Mouse (Mus musculus) MEL (cell line): ENCODE data around the gene Sec13. TPM values are rescaled to one million over a fixed set of nuclear protein-coding genes. Genes with fewer than 3 reads are reported as not detected.
A peak's percentile ranks its signal among the peaks of the same experiment; 100 is the strongest.

ENCODE experiments used
- DNase-seq: peaks from one replicate; pipeline ENCODE4 v3.0.0; 2011; ENCODE audit warnings: low read depth, low spot score
- H3K27ac ChIP-seq: 2 replicates; pipeline ENCODE4 v1.5.1; 2012; ENCODE audit warnings: low read depth, mild to moderate bottlenecking, control low read depth, low read length, moderate library complexity; ENCODE audit not compliant: control insufficient read depth
- H3K27me3 ChIP-seq, 2 experiments: fragments of 150-350 bp in 1 of 2; sonication (generic) in 1 of 2; 2 replicates each; pipeline ENCODE4 v1.6.1; 2012; ENCODE audit warnings: low read length in 2 of 2, mild to moderate bottlenecking in 2 of 2, improper control_type of control experiment in 1 of 2, moderate library complexity in 1 of 2; ENCODE audit not compliant: insufficient read depth in 2 of 2, control insufficient read depth in 1 of 2
- H3K36me3 ChIP-seq, 2 experiments: 2 replicates each; pipeline ENCODE4 v1.6.1; 2012 to 2014; ENCODE audit warnings: low read length in 2 of 2, improper control_type of control experiment in 1 of 2, inconsistent platforms in 1 of 2, mild to moderate bottlenecking in 1 of 2; ENCODE audit not compliant: insufficient read depth in 2 of 2, control insufficient read depth in 1 of 2
- H3K4me1 ChIP-seq, 2 experiments: fragments of 150-350 bp in 1 of 2; sonication (generic) in 1 of 2; 2 replicates each; pipeline ENCODE4 v1.6.1; 2012; ENCODE audit warnings: low read length in 2 of 2, improper control_type of control experiment in 1 of 2, mild to moderate bottlenecking in 1 of 2; ENCODE audit not compliant: insufficient read depth in 2 of 2, control insufficient read depth in 1 of 2
- H3K4me3 ChIP-seq, 2 experiments: fragments of 150-350 bp in 1 of 2; sonication (generic) in 1 of 2; 2 replicates each; pipeline ENCODE4 v1.5.1; 2012; ENCODE audit warnings: low read depth in 2 of 2, low read length in 2 of 2, mild to moderate bottlenecking in 2 of 2, moderate library complexity in 2 of 2, control low read depth in 1 of 2, improper control_type of control experiment in 1 of 2; ENCODE audit not compliant: control insufficient read depth in 1 of 2, insufficient read depth in 1 of 2
- H3K79me2 ChIP-seq: 2 replicates; pipeline ENCODE4 v1.6.1; 2012; ENCODE audit warnings: mild to moderate bottlenecking, low read length, moderate library complexity; ENCODE audit not compliant: control insufficient read depth, poor library complexity, insufficient read depth
- H3K9ac ChIP-seq: 2 replicates; pipeline ENCODE4 v1.6.1; 2012; ENCODE audit warnings: low read depth, mild to moderate bottlenecking, control low read depth, low read length, moderate library complexity; ENCODE audit not compliant: control insufficient read depth, poor library complexity, severe bottlenecking
- H3K9me3 ChIP-seq: fragments of 150-350 bp; sonication (generic); replicated peaks from 2 replicates; pipeline ENCODE4 v1.6.1; 2012; ENCODE audit warnings: mild to moderate bottlenecking, low read length, improper control_type of control experiment, moderate library complexity; ENCODE audit not compliant: insufficient read depth
- BHLHE40 ChIP-seq: IDR thresholded peaks from 2 replicates; pipeline ENCODE4 v1.6.1; 2012; ENCODE audit warnings: low read depth, mild to moderate bottlenecking, inconsistent platforms, low read length, improper control_type of control experiment, borderline replicate concordance
- CHD1 ChIP-seq: IDR thresholded peaks from 2 replicates; pipeline ENCODE4 v1.6.1; 2012; ENCODE audit warnings: low read depth, mild to moderate bottlenecking, inconsistent platforms, low read length, improper control_type of control experiment
- CHD2 ChIP-seq: IDR thresholded peaks from 2 replicates; pipeline ENCODE4 v1.6.1; 2011; ENCODE audit warnings: low read length, improper control_type of control experiment
- E2F4 ChIP-seq: IDR thresholded peaks from 2 replicates; pipeline ENCODE4 v1.6.1; 2011; ENCODE audit warnings: low read depth, low read length, improper control_type of control experiment, borderline replicate concordance
- JUND ChIP-seq: IDR thresholded peaks from 2 replicates; pipeline ENCODE4 v1.6.1; 2011; ENCODE audit warnings: low read depth, mild to moderate bottlenecking, improper control_type of control experiment, low read length
- KAT2A ChIP-seq: conservative IDR thresholded peaks from 2 replicates; pipeline ENCODE4 v1.6.1; 2012; ENCODE audit warnings: low read depth, low read length, improper control_type of control experiment, inconsistent platforms
- MAX ChIP-seq: IDR thresholded peaks from 2 replicates; pipeline ENCODE4 v1.6.1; 2011; ENCODE audit warnings: low read length, improper control_type of control experiment
- POLR2A ChIP-seq, 2 experiments: IDR thresholded peaks; 2 replicates each; pipeline ENCODE4 v1.6.1; 2011 to 2012; ENCODE audit warnings: low read length in 2 of 2, mild to moderate bottlenecking in 2 of 2, control low read depth in 1 of 2, improper control_type of control experiment in 1 of 2, low read depth in 1 of 2, moderate library complexity in 1 of 2; ENCODE audit not compliant: control insufficient read depth in 1 of 2, insufficient read depth in 1 of 2, poor library complexity in 1 of 2
- POLR2AphosphoS2 ChIP-seq: IDR thresholded peaks from 2 replicates; pipeline ENCODE4 v1.6.1; 2011; ENCODE audit warnings: low read length, improper control_type of control experiment
- TBP ChIP-seq: IDR thresholded peaks from 2 replicates; pipeline ENCODE4 v1.8.0; 2011; ENCODE audit warnings: low read depth, low read length, improper control_type of control experiment
- USF1 ChIP-seq: IDR thresholded peaks from 2 replicates; pipeline ENCODE4 v1.6.1; 2014; ENCODE audit warnings: low read depth, mild to moderate bottlenecking, inconsistent platforms, low read length, improper control_type of control experiment, moderate library complexity
- ZNF384 ChIP-seq: IDR thresholded peaks from 2 replicates; pipeline ENCODE4 v1.6.1; 2012; ENCODE audit warnings: low read depth, mild to moderate bottlenecking, inconsistent platforms, low read length, improper control_type of control experiment
- polyA plus RNA-seq, 2 experiments: library from polyadenylated mRNA; stranded (reverse) in 1 of 2; unstranded in 1 of 2; fragments of >175 nt in 1 of 2; fragments of >200 nt in 1 of 2; gene quantifications; 2 replicates each; pipeline versions ENCODE4 v1.2.1 to v1.2.4; 2012; ENCODE audit warnings: low replicate concordance in 2 of 2, low read depth in 1 of 2; ENCODE audit not compliant: insufficient read length in 2 of 2, insufficient read depth in 1 of 2, missing spikeins in 1 of 2
- total RNA-seq: library from RNA; depleted of rRNA; stranded (reverse); fragments of 300-350 nt; gene quantifications from 2 replicates; pipeline ENCODE4 v1.2.3, GENCODE M21; 2012

The Sec13 gene
- total and polyA plus RNA-seq, 3 experiments: 182 to 269 (median 209) TPM

- Histone ChIP-seq H3K9ac (no peak overlapping the region), H3K9me3 (no peaks in the 10 kb centered on the region), H3K36me3 (peaks cover 0 to 45% of the 10 kb centered on the region in 2 experiments; a peak in 2 of 4 replicates), H3K4me1 (peaks cover 22 to 46% of the 10 kb centered on the region in 2 experiments), H3K27me3 (no peaks in the 10 kb centered on the region), H3K27ac (peak overlapping the region; percentile 15; the same call in 1 of the 2 replicates), H3K79me2 (peaks cover 7% of the 10 kb centered on the region), H3K4me3 (no peak overlapping the region)
- no peak for DNase-seq
- no peak for TF ChIP-seq CHD2
- TF ChIP-seq KAT2A: no peak
- TF ChIP-seq TBP: no peak
- TF ChIP-seq ZNF384: no peak
- no peak for TF ChIP-seq JUND
- no peak for TF ChIP-seq BHLHE40
- no peak for TF ChIP-seq E2F4
Observed at GRCm38 (mm10) chr6:113690008-113690399, 50.5 kb downstream of the Sec13 start.

GRCm38 (mm10) chr6:113686551-113687125 is 53.9 kb downstream of the Sec13 start:
- H3K9ac ChIP-seq: no peak overlapping the region
- DNase-seq: no peak
- no peaks in the 10 kb centered on the region for H3K9me3 ChIP-seq
- no peak overlapping the region for H3K27ac ChIP-seq
- no peaks in the 10 kb centered on the region for H3K79me2 ChIP-seq
- no peak overlapping the region for H3K4me3 ChIP-seq
- no peaks in the 10 kb centered on the region for H3K27me3 ChIP-seq
- H3K4me1 ChIP-seq: peaks cover 11 to 23% of the 10 kb centered on the region in 2 experiments; a peak in 3 of 4 replicates
- no peak for TF ChIP-seq USF1
- 0 out of 4 replicates have a peak, but pooled peaks of 1 of the 2 experiments have one; percentile 23 for TF ChIP-seq POLR2A (IDR thresholded peaks at IDR 0.05; ENCODE audit: control insufficient read depth in 1 of 2, insufficient read depth in 1 of 2, low read depth in 1 of 2, low read length in 2 of 2, poor library complexity in 1 of 2)
- H3K36me3 ChIP-seq: peaks cover 0 to 20% of the 10 kb centered on the region in 2 experiments; a peak in 2 of 4 replicates

DNA sequence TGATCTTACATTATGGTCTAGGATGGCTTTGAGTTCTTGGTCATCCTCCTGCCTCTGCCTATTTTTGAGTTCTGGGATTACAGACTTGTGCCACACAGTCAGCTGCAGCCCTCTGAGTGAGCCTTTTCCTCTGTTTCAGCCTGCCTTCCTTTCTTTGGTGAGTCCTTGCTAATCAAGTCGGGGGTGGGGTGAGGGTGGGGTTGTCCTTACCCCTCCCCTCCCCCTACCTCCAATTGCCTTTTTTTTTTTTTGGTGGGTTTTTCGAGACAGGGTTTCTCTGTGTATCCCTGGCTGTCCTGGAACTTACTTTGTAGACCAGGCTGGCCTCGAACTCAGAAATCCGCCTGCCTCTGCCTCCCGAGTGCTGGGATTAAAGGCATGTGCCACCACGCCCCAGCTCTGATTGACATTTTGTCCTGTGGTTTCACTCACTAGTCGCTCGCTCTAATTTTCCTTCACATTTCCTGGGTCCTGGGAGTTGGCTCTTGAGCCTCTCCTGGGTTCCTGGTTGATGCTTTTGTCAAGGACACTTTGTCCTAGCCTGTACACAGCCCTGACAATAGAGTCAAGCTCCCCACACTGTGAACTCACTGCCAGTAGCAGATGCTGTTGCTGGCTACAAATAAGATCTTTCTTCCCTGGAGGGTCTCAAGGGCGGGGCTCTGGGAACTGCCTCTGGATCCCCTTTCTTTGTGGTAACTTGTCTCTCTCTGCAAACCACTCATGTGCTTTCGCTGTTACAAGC is 57.3 kb downstream of the Sec13 start:
- Histone ChIP-seq H3K79me2 (no peaks in the 10 kb centered on the region), H3K4me1 (peaks cover 8 to 9% of the 10 kb centered on the region in 2 experiments; a peak in 3 of 4 replicates), H3K36me3 (peaks cover 0 to 5% of the 10 kb centered on the region in 2 experiments; a peak in 2 of 4 replicates), H3K4me3 (no peak overlapping the region), H3K9ac (no peak overlapping the region), H3K9me3 (no peaks in the 10 kb centered on the region), H3K27ac (no peak overlapping the region), H3K27me3 (no peaks in the 10 kb centered on the region)
- TF ChIP-seq E2F4 (no peak), MAX (no peak), POLR2AphosphoS2 (no peak), CHD1 (no peak)
- DNase-seq: no peak
